Mouse (Mus musculus): ENCODE results near the gene Hmgn2. TPM values are rescaled to one million over a fixed set of nuclear protein-coding genes. Genes with fewer than 3 reads are reported as not detected.

Hmgn2 gene
- 1,402 and 1,435 TPM in 2 replicates for polyA plus RNA-seq (2015; fragmentation: Nextera tagmentation; extraction: Ambion mirVana)

DNA sequence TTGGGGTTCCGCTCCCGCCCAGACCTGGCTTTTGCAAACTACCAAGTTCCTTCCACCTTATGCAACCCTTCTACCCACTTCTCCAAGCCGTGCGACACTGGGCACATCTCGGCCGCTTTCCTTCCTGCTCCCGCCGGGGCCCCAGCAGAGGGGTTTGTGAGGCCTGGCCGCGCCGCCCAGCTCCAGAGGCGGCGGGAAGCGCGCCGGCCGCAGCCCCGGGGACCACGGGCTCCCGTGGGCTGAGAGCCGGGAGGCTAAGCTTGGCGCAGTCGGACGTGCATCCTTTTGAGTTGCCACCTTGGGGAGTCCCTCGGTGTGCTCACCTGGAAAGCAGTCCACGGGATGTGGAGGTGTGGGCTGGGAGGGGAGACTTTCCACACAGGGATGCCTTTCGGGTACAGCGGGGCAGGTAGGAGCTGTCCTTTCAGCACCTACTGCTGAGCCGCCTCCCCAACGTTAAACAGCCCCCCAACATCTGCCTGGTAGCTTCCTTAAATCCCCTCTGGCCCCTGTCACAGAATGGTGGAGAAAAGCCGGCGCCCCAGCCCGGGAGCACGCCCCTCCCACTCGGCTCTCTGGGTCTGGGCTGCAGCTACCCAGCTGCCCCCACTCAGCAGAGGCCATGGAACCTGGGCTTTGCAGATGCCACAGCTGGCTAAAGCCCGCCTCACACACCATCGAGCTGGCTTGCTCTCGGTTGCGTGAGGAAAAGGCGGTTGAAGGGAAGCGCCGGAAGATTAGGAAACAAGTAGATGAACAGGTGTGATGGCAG is at the start of gene Hmgn2:
Gene Hmgn2 (minus strand): TSS at position 501 of the 772 bp plus-strand sequence.
- peaks cover 50% of the 10 kb centered on the region for H3K4me1 ChIP-seq (replicated peaks)

DNA sequence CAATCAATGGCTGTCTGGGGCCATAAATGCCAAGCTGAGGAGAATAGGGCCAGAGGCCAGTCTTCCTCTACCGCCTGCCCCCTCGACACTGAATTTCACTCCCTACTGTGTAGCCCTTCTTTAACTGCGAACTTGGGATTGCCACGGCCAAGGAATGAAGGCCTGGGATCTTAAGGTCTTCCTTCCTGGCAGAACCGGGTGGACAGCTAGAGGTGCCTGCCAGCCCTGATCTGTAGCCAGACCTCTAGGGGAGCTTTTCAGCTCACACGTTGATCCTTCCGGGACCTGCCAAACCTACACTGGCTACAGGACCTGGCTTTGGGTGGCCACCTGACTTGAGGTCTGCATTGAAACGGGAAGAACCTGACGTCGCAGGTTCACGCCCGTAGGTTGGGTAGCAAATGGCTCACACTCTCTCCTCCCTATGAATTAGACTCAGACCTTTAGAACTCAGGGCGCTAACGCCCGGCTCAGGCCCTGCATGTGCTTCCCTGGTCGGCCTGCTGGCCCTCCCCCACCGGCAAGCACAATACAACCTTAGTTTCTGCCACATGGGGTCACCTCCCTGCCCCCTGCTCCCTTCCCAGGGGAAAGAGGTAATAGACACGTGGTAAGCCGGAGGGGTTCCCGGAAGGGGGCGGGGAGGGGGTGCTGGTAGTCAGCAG is 48.9 kb upstream of the Hmgn2 start:
- Histone ChIP-seq H3K27me3 (peaks cover 20% of the 10 kb centered on the region), H3K4me1 (replicated peaks) (peaks cover 44% of the 10 kb centered on the region), H3K36me3 (no peaks in the 10 kb centered on the region), H3K4me2 (peak overlapping the region; percentile 57), H3K27ac (no peak overlapping the region), H3K9me3 (no peaks in the 10 kb centered on the region), H3K9ac (peak overlapping the region; percentile 63), H3K4me3 (peak overlapping the region; percentile 36)
- 2% methylated on average over 21 of the region's 21 CpGs for WGBS
- no peak for ATAC-seq (ENCODE audit: low FRiP score)

More for the DNA sequence above, at the start of gene Hmgn2:
- WGBS: 0% methylated on average over 42 of the region's 42 CpGs
- Histone ChIP-seq H3K27me3 (no peaks in the 10 kb centered on the region), H3K4me3 (peak within 1 kb of the TSS; percentile 70), H3K27ac (peak within 1 kb of the TSS; percentile 100), H3K36me3 (peaks cover 31% of the 10 kb centered on the region), H3K9ac (peak within 1 kb of the TSS; percentile 93), H3K4me2 (peak within 1 kb of the TSS; percentile 98), H3K9me3 (no peaks in the 10 kb centered on the region)
- peak; percentile 73 for ATAC-seq (ENCODE audit: low FRiP score)

DNA sequence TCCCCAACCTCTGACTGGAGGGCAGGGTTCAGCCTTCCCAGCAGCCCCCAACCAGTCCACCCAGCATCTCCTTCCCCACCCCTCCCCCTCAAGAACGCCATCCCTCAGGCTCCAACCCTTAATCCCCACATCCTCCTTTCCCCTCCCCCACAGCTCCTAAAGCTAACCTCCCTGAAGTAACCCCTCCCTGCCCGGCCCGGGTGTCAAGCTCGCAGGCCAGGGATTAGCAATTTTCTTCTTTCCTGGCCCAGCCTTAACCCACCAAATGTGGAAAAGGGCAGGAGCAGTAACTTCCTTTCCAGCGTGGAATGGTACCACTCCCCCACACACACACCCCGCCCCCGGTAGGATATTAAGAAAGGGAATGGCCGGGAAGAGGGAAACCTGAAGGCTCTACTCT is 48.3 kb upstream of the Hmgn2 start:
- no peak for ATAC-seq (ENCODE audit: low FRiP score)
- WGBS: 2% methylated on average over 8 of the region's 8 CpGs
- peaks cover 20% of the 10 kb centered on the region for H3K27me3 ChIP-seq
- no peak overlapping the region for H3K4me3 ChIP-seq
- no peak overlapping the region for H3K27ac ChIP-seq
- H3K4me2 ChIP-seq: peak overlapping the region; percentile 57; the same call in 1 of the 2 replicates
- no peaks in the 10 kb centered on the region for H3K36me3 ChIP-seq
- H3K9ac ChIP-seq: peak overlapping the region; percentile 63; the same call in 1 of the 2 replicates
- peaks cover 49% of the 10 kb centered on the region for H3K4me1 ChIP-seq (replicated peaks)
- H3K9me3 ChIP-seq: no peaks in the 10 kb centered on the region

DNA sequence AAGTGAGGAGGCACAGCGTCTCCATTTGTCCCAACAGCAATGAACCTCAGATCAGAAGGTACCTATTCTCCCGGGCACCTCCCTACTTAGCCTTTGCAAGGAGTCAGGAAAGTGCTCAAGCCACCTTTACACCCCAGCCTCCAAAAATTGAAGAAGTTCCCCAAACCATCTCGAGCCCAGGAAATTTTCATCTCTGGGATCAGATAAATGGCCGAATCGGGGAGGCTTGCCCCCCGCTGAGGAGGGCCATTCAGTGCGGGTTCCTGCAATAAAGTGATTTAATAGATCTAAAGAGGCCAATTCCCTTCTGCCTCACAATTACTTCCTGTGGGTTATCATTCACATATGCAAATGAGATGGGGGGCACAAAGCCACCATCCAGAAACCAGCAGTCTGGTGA is 47.8 kb upstream of the Hmgn2 start:
- H3K36me3 ChIP-seq: no peaks in the 10 kb centered on the region
- H3K4me3 ChIP-seq: no peak overlapping the region
- H3K9me3 ChIP-seq: no peaks in the 10 kb centered on the region
- no peak for ATAC-seq (ENCODE audit: low FRiP score)
- H3K4me1 ChIP-seq (replicated peaks): peaks cover 54% of the 10 kb centered on the region
- H3K4me2 ChIP-seq: no peak overlapping the region
- WGBS: 4% methylated on average over 7 of the region's 7 CpGs
- H3K27me3 ChIP-seq: peaks cover 20% of the 10 kb centered on the region
- no peak overlapping the region for H3K9ac ChIP-seq
- no peak overlapping the region for H3K27ac ChIP-seq

DNA sequence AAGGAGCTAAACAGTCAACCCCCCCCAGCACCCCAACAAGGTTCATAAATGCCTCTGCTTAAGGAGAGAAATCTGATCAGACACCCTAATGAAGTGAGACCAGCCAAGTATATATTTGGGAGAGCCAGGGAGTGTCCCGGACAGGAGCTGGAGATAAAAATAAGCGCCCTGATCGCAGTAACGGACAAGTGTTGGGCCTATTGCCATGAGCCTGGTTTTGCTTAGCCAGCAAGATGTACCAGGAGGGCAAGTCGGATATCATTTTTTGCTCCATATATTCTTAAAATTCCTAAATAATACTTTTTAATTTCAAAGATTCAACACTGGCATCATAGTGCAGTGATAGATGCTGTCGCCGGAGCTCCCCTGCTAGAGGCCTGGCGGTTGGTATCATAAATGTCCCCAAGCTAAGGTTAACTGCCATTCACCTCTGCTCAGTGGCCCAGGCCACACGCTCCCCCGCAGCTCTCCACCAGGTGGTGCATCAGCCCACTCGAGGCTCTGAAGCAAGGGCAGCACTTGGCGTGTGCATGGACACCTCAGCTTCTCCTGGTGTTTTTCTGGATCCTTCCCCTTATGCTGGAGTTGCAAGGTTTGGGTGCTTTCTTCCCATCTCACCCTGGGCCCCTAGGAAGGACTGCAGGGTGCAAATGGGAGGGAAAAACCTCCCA is 44.5 kb upstream of the Hmgn2 start:
- Histone ChIP-seq H3K9ac (no peak overlapping the region), H3K36me3 (no peaks in the 10 kb centered on the region), H3K4me1 (replicated peaks) (peaks cover 31% of the 10 kb centered on the region), H3K4me2 (no peak overlapping the region), H3K4me3 (no peak overlapping the region), H3K27me3 (peaks cover 14% of the 10 kb centered on the region), H3K9me3 (no peaks in the 10 kb centered on the region), H3K27ac (no peak overlapping the region)
- no peak for ATAC-seq (ENCODE audit: low FRiP score)
- WGBS: 44% methylated on average over 12 of the region's 12 CpGs

DNA sequence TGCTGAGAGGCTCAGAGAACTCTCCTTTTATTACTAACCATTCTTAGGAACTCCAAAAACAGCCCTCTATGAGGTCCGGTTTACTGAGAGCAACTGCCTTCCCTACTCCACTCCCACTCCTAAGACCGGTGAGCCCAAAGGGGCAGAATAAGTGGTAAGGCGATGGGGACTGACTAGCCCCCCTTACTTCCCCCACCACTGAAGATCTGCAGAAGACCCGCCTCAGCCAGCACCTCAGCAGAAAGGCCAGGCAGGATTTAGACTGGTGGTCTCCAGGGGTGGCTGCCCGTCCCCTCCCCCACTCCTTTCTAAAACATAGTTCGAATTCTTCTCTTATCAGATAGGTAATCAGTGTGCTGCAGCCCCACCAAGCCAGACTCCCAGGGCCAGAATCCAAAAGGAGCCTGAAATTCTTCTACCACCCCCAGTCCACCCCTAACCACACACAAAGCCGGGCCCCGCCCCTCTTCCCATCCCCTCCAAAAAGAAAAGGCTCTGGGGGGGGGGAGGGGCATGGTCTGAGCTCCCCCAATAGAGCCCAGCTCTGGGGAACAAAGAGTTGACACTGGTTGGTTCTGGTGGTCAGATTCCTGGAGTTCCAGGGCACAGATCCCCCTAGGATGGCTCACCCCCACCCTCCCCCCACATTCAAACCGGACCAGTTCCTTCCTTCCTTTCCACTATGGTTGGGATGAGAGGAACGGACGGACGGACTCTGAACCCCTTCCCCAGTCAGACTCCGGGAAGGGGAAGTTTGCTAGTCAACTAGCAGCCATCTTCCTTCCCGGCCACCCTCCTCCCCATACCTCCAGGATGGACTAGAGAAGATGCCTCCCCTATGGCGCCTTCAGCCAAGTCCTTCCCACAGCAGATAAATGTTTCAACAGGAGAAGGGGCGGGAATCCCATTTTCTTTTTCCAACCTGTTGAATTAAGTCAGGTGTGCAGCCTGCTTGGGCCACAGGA is 43.3 kb upstream of the Hmgn2 start:
- Histone ChIP-seq H3K4me1 (replicated peaks) (peaks cover 18% of the 10 kb centered on the region), H3K27ac (no peak overlapping the region), H3K9ac (no peak overlapping the region), H3K27me3 (0 out of 2 replicates have a peak, but pooled peaks cover 2% of the 10 kb centered on the region), H3K9me3 (no peaks in the 10 kb centered on the region), H3K36me3 (no peaks in the 10 kb centered on the region), H3K4me2 (no peak overlapping the region), H3K4me3 (no peak overlapping the region)
- no peak for ATAC-seq (ENCODE audit: low FRiP score)
- 10% methylated on average over 16 of the region's 16 CpGs for WGBS

DNA sequence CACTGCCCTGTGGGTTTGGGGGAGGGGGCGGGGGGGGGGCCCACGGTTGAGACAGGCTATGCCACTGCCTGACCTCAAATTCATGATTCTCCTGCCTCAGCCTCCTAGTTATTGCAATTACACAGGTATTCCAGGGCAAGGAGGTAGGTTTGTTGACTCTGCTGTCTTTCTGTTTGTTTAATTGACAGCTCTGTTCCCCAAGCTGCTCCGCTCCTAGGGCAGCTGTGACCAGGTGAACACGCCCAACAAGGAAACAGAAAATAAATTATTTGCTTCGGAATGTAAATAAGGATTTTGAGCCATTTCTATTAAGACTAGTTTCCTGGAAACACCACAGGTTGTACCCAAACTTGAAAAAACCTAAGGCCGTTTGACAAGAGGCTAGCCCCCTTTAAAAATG is 41.3 kb upstream of the Hmgn2 start:
- Histone ChIP-seq H3K9ac (no peak overlapping the region), H3K27me3 (no peaks in the 10 kb centered on the region), H3K9me3 (no peaks in the 10 kb centered on the region), H3K4me2 (no peak overlapping the region), H3K4me3 (no peak overlapping the region), H3K36me3 (no peaks in the 10 kb centered on the region), H3K27ac (no peak overlapping the region), H3K4me1 (replicated peaks) (peaks cover 10% of the 10 kb centered on the region; the same call in 1 of the 2 replicates)
- no peak for ATAC-seq (ENCODE audit: low FRiP score)
- WGBS: 77% methylated on average over 6 of the region's 6 CpGs

DNA sequence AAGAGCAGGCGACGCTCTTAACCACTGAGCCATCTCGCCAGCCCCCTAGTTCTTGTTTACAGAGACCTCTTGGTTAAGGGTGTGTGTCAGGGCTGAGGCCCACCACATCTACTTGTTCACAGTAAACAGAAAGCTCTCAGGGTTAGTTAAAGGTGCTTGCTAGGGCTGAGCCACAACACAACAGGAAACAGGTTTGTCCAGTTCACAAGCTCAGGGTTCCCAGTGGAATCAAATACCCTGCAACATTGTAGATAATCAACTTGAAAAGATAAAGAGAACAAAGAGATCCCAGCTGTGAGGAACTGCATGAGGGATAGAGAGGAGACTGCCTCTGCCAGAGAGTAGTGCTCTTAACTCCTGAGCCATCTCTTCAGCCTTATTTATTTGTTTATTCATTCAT is 38.4 kb upstream of the Hmgn2 start:
- 93% methylated on average over 3 of the region's 3 CpGs for WGBS

DNA sequence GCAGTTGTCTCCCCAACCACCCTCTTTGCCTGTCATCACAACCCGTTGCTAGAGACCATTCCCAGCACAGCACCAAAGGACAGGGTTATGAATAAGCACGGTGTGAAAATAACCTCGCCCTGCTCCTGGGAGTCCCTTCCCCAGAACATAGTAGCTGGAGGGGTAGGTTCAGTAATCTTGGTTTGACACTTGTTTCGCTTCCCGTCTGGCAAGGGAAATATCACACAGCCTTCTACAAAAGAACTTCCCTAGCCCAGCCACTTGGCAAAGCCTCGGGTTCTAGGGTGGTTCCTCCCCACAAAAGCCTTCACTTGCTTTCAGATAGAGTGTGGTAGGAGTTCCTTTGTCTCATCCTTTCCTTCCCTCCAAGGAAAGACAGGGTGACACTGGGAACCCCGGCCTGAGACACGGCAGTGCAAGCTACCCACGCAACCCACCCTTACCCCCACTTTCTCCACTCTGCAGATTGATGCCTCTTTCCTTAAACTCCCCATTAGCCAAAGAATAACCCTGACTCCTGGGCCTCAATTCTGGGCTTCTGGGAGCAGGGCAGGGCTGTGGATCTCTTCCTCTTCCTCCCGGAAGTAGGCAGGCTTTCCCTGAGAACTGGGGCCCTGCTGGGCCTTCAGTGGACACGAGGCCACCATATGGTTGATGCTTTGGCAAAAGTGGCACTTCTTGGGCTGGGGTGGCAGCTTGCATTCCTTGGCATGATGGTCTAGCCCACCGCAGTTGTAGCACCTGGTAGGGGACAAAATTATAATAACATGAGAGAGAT is 37.3 kb upstream of the Hmgn2 start:
- Histone ChIP-seq H3K27me3 (no peaks in the 10 kb centered on the region), H3K27ac (no peak overlapping the region), H3K36me3 (no peaks in the 10 kb centered on the region), H3K4me1 (replicated peaks) (peaks cover 4% of the 10 kb centered on the region; the same call in 1 of the 2 replicates), H3K9me3 (no peaks in the 10 kb centered on the region), H3K9ac (no peak overlapping the region), H3K4me3 (no peak overlapping the region), H3K4me2 (no peak overlapping the region)
- no peak for ATAC-seq (ENCODE audit: low FRiP score)
- WGBS: 84% methylated on average over 12 of the region's 12 CpGs

More for the DNA sequence above, 38.4 kb upstream of the Hmgn2 start:
- no peak overlapping the region for H3K4me3 ChIP-seq
- no peak overlapping the region for H3K9ac ChIP-seq
- no peak overlapping the region for H3K4me2 ChIP-seq
- H3K36me3 ChIP-seq: no peaks in the 10 kb centered on the region
- no peaks in the 10 kb centered on the region for H3K9me3 ChIP-seq
- ATAC-seq (ENCODE audit: low FRiP score): no peak
- 0 out of 2 replicates have a peak, but pooled peaks cover 7% of the 10 kb centered on the region for H3K4me1 ChIP-seq (replicated peaks)
- no peaks in the 10 kb centered on the region for H3K27me3 ChIP-seq
- no peak overlapping the region for H3K27ac ChIP-seq

DNA sequence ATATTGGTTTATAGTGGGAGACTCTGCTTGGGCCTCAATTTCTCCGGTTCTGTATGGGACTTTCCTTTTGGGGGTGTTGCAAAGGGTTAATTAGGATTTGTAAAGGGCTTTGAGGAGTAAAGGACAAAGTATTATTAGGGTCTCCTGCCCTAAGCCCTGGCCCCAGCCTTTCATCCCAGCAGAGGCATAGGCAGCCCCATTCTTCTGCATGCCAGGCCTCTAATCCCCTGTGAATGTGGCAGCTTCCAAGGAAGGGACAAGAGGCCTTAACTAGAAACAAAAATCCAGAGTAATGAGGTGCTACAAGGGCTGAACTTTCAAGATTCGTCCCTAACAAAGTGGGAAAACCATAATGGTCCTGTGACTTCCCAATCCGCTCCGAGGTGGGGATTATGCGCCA is 34.5 kb upstream of the Hmgn2 start:
- 55% methylated on average over 5 of the region's 5 CpGs for WGBS
- Histone ChIP-seq H3K9ac (no peak overlapping the region), H3K4me3 (no peak overlapping the region), H3K27me3 (no peaks in the 10 kb centered on the region), H3K36me3 (peaks cover 1% of the 10 kb centered on the region; the same call in 1 of the 2 replicates), H3K9me3 (no peaks in the 10 kb centered on the region), H3K4me2 (no peak overlapping the region), H3K4me1 (replicated peaks) (peaks cover 14% of the 10 kb centered on the region), H3K27ac (no peak overlapping the region)
- no peak for ATAC-seq (ENCODE audit: low FRiP score)

DNA sequence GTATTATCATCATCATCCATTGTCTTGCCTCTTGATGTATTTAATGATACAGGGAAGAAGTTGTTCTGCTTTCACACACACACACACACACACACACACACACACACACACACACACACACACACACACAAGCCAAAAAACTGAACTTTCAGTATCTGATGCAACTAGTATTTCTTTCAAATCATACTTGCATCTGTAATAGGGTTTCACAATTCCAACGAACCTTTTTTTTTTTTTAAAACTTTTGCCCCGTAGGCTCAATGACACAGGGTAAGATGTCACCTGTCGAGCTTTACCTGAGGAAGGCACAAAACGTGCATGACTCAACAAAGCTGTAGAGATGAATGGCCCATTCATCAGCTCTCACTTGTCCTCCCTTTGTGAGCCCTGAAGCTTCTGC is 33.8 kb upstream of the Hmgn2 start:
- no peak overlapping the region for H3K27ac ChIP-seq
- peaks cover 3% of the 10 kb centered on the region; the same call in 1 of the 2 replicates for H3K36me3 ChIP-seq
- H3K9me3 ChIP-seq: no peaks in the 10 kb centered on the region
- H3K9ac ChIP-seq: no peak overlapping the region
- WGBS: 65% methylated on average over 4 of the region's 4 CpGs
- no peak for ATAC-seq (ENCODE audit: low FRiP score)
- H3K27me3 ChIP-seq: no peaks in the 10 kb centered on the region
- H3K4me2 ChIP-seq: no peak overlapping the region
- H3K4me1 ChIP-seq (replicated peaks): peaks cover 14% of the 10 kb centered on the region
- no peak overlapping the region for H3K4me3 ChIP-seq
